Mouse (Mus musculus): Measurements from ENCODE around the gene Arhgef10l. TPM values are rescaled to one million over a fixed set of nuclear protein-coding genes. Genes with fewer than 3 reads are reported as not detected.
"Not testable (repeated sequence)": the region's sequence is repeated elsewhere in the genome, so short reads cannot be mapped to it uniquely, and the experiment has no call there.

Arhgef10l gene
- total RNA-seq, 4 experiments from 2014 or later: 13.3 to 46.3 (median 28.5) TPM

DNA sequence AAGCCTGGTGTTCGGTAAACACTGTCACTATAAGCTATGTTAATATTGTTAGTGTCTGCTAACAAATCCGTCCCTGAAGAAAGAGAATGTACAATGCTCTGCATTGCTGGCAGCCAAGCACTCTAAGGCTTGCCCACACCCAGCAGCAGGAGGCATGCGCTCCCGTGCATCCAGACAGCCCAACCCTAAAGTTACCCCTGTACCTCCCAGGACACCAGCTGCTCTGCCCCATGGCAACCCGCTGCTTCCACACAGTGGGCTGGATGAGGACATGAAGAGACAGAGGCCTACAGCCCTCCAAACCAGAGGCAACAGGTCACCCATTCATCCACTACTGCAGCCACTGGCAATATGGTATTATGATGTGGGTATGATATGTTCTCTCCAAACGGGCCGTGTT lies 60.0 kb downstream of the Arhgef10l start:
- DNase-seq: no peak

DNA sequence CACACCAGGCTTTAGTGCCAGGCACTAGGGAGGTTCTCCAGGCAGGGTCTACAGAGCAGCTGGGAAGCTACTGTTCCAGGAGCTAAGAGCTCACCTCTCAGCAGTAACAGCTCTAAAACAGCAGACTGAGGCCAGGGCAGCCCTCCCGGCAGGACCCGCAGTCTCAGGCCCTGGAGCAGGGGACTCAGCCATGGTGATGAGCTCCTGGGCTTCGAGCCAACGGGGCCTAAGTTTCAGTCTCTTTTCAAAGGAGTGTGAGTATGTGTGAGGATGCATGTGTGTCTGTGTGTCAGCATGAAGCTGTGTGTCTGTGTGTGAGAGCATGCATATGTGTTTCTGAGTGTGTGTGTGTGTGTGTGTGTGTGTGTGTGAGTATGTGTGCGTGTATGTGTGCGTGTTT lies 60.6 kb downstream of the Arhgef10l start:
- DNase-seq: no peak

- DNase-seq: no peak
Measured at GRCm38 (mm10) chr4:140604541-140604940, 61.3 kb downstream of the Arhgef10l start.

GRCm38 (mm10) chr4:140602022-140602421 lies 63.8 kb downstream of the Arhgef10l start:
- no peak for DNase-seq

GRCm38 (mm10) chr4:140601153-140601552 lies 64.7 kb downstream of the Arhgef10l start:
- no peak for DNase-seq

DNA sequence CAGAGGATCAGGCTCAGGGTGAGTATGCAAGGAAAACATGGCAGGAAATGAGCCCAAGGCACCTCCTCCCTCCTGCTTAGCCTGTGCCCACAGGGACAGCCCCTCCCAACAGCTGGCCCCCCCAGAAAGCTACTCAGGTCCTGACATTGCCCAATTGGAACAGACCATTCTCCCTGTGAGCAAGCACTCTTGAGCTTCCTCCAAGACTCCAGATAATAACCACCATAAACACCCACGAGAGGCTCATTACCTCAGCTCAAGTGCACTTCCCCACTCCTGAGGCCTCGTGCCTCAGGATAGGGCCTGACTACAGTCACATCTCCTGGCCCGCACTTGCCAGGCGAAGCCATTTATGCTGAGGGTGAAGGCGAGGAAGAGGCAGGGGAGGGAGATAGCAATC lies 67.0 kb downstream of the Arhgef10l start:
- no peak for DNase-seq

DNA sequence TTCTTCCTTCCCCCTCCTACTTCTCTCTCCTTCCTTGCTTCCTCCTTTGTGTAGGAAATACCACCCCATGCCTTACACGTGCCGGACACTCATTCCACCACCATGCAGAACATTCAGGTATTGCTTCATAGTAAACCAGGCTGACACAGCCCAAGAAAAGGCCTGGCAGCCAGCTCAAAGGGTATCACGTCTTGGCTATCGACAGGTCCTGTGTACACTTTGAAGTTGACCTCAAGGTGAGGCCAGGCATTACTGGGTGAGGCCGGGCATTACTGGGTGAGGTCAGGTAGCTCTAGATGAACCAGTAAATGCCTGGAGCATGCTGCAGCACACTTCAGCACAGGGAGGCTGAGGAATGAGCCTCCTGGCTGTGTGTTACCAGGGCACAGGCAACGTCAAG lies 67.9 kb downstream of the Arhgef10l start:
- no peak for DNase-seq

DNA sequence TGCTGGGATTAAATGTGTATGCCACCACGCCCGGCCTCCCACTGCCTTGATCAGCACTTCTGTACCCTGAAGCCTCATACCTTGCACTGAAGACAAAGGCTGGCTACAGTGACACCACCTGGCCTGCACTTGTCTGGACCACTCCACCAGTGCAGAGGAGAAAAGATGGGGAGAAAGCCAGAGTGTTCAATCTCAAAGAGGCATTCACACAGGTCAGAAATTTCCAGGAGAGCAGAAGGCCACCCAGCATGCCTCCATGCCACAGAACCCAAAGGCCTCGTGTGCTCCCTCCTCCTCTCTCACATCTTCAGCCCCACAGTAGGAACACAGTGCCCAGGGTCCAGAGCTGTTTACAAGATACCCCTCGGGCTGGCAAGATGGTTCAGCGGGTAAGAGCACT lies 68.4 kb downstream of the Arhgef10l start:
- DNase-seq: no peak

DNA sequence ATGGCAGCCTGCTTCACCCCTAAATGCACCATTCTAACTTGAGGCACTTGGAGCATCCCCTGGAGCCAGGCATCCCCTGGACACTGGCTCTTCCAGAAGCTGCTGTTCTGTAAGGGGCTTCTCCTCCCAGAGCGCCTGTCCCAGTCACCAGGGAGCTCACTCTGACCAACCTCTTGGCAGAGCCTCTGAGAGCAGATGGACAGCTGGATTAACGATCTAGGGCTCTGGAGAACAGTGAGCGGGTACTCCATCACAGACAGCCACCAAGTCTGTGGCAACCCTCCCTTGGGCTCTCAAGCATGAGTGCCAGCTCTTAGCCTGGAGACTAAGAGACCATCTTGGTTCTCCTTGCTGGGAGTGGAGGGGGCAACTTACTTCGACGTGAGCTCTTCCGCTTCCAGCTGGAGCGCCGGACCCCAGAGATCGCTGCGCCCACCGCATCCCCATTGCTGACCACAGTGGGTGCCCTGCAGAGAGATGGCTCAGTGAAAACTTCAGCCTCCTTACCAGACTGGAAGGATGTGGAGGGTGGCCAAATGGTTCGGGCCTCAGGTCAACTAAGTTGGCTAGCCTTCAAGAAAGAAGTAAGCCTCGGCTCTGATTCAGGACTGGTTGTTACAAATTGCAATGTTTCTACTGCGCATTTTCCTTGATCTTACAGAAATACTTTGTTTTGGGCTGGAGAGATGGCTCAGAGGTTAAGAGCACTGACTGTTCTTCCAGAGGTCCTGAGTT lies 71.9 kb downstream of the Arhgef10l start:
- no peak for DNase-seq

DNA sequence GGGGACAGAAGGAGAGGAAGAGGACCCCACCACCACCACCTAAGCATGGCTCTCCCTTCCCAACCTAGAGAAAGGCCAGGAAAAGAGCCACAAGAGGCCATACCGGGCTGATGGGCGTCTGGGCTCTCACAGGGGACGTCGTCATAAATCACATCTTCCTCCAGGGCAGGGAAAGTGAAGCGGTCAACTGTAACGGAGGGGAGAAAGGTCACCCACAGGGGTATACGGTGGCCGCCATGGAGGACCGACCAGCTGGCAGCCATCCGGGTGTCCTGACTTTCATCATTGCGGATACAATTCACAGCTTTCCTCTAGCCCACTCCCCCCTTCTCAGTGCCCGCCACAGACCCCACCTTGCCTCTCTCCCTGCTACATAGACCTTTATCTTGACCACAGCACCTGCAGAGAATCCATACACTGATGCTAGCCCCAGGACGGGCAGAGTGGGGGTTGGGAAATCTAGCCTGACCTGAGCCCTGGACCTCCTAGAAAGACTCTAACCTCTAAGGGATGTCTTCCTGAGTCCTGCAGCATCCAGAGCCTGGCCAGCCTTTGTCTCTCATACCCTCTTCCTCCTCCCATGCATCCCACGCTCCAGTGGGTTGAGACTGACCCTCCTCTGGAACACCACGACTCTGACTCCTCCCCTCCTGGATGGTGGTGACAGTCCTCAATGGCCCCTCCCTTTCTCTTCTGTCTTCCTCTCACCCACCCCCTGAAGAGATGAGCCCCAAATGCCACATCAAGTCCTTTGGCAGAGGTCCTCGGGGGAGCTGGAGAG lies 72.6 kb downstream of the Arhgef10l start:
- no peak for DNase-seq

- peak; percentile 70 for DNase-seq
Measured at GRCm38 (mm10) chr4:140592217-140592759, 73.5 kb downstream of the Arhgef10l start.

- no peak for DNase-seq
Measured at GRCm38 (mm10) chr4:140586478-140586877, 79.3 kb downstream of the Arhgef10l start.

- no peak for DNase-seq
Measured at GRCm38 (mm10) chr4:140584240-140584639, 81.6 kb downstream of the Arhgef10l start.

GRCm38 (mm10) chr4:140582390-140583088 lies 83.3 kb downstream of the Arhgef10l start:
- no peak for DNase-seq

DNA sequence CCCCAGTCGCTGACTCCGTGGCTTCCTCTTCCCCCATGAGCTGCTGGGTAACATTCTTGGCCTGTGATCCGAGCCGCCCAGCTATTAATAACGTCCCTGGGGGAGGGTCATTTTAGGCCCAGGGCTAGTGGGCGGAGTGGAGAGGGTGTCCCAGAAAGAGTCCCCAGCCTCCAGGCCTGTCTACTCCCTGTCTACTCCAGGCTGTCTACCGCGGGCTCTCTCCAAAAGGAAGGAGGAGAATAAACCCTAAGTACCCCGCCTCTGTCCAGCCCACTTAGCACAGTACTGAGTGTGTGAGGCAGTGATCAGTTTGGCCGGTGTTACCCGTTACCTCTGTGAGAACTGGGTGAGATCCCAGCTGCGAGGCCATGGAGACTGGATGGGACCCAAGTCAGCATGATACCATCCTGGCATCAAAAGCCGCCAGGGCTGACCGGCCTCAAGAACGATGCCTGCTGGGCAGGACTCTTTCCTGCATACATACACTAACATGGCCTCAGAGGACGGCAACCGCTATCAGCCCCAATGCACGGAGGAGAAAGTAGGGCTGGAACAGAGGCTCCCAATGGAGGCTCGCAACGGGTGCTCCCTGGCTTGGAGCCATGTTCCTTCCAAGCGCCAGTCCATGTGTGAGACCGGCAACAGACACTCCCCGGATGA lies 84.0 kb downstream of the Arhgef10l start:
- DNase-seq: no peak

DNA sequence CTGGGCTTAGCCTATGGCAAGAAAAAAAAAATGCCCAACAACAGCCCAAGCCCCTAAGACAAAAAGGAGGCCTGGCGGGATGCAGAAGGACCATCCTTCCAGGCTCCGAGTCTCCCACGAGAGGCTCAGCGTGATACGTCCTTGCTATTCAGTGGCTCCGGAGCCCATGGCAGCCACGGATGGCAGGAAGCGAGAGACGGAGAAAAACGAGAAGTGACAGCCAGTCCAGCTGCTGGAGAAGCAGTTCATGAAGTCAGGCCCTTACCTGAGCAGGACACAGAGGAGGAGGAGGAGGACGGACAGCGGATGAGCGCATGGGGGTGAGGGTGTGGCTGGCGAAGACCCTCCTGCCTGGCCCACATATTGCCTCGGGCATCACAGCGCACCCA lies 84.5 kb downstream of the Arhgef10l start:
- no peak for DNase-seq

DNA sequence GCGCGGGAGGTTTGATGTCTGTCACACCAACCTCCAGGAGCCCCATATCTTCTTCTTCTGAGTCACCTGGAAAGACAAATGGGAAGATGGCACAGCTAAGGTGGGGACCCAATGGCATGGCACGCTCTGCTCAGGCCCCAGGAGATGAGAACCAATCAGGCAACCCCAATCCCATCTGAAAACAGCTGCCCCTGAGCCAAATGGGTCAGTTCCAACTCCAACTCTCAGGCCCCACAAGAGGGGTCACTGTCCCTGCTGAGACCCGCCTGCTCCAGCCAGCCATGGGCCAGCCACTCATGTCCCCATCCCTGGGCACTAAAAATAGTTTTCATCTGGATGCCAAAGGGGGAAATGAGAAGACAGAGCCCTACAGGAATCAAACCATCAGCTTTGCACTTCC lies 84.9 kb downstream of the Arhgef10l start:
- no peak for DNase-seq

GRCm38 (mm10) chr4:140579576-140579975 lies 86.2 kb downstream of the Arhgef10l start:
- no peak for DNase-seq

- DNase-seq: no peak
Measured at GRCm38 (mm10) chr4:140579149-140579548, 86.7 kb downstream of the Arhgef10l start.

GRCm38 (mm10) chr4:140576628-140577027 lies 89.2 kb downstream of the Arhgef10l start:
- no peak for DNase-seq

- DNase-seq: not testable (repeated sequence)
Measured at GRCm38 (mm10) chr4:140574863-140575262, 90.9 kb downstream of the Arhgef10l start.

DNA sequence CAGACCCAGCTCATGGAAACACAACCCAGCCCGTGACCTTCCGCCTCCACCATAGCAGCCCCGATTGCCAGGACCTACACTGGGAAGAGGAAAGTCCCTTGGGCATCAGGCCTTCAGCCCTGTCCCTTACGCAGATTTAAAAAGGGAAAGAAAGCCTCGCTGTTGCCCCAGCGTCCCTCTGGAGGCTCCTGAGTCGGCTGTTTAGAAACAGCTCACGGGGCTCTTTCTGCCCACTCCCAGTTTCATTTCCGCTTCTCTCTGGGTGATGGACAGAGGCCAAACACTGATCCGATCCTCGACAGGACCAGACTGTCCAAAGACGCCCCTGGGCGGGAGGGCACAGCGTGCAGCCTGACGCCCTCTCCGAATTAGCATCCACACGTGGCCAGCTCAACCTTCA lies 93.4 kb downstream of the Arhgef10l start:
- DNase-seq: no peak
